Mouse (Mus musculus): ENCODE data around the gene Cox6a1. TPM values are rescaled to one million over a fixed set of nuclear protein-coding genes. Genes with fewer than 3 reads are reported as not detected.
A peak's percentile ranks its signal among the peaks of the same experiment; 100 is the strongest.

Gene Cox6a1
- polyA plus RNA-seq, 1 experiment from 2014 or later = 734 TPM

DNA sequence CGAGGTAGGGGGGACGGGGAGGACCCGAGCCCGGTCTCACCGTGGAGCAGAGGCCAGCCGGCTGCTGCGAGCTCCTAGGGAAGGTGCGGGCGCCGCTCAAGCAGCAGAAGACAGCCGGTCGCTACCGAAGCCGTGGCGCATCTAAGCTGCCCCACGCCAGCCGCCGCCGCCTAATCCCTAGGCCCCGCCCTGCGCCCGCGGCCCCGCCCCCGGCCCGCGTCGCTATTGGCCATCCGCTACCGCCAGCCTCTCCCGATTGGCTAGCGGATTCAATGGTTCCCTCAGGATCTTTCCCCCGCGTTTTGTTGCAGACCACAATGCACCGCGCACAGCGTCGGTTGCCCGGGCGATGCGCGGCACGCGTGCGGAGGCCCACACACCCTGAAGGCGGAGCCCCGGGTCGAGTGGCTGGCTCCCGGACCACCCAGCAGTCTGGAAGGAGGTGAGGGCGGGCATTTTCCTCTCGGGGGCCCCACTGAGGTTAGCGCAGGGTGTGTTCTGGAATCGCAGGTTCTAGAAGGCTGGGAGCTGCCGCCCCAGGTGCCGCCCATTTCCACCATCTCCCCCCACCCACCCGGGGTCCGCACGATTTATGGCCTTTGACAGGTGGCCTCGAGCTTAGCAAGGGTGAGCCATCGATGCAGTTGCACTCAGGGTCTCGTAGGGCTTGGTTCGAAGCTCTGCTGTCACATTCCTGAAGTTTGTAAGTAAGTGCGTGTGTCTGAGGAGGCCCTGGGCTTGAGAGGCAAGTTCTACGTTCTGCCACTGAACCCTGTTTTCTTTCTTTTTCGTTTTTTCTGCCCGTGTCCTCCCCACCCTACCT lies 47.8 kb downstream of the Cox6a1 start, which contains the start of gene Dynll1:
TSS of gene Dynll1 (minus strand) at position 208 of the 823 bp plus-strand sequence.
- peak within 1 kb of the TSS; percentile 89 for H3K9ac ChIP-seq (ENCODE audit: low read length)
- ATAC-seq (ENCODE audit: insufficient number of reproducible peaks, low FRiP score, low TSS enrichment, low read depth) = peak; percentile 98
- H3K27me3 ChIP-seq (ENCODE audit: control insufficient read depth, insufficient read depth, low read length) = no peaks in the 10 kb centered on the region
- no peaks in the 10 kb centered on the region for H3K9me3 ChIP-seq (ENCODE audit: control insufficient read depth, low read length)
- H3K4me2 ChIP-seq (ENCODE audit: low read depth, severe bottlenecking) = peak within 1 kb of the TSS; percentile 62
- H3K4me3 ChIP-seq (ENCODE audit: low read depth, low read length) = peak within 1 kb of the TSS; percentile 95
- DNase-seq (ENCODE audit: low spot score) = peak; percentile 100
- H3K36me3 ChIP-seq (ENCODE audit: control insufficient read depth, insufficient read depth, low read length) = peaks cover 11% of the 10 kb centered on the region; the same call in 1 of the 2 replicates
- 0 out of 2 replicates have a peak, but pooled peaks cover 7% of the 10 kb centered on the region for H3K4me1 ChIP-seq (ENCODE audit: control insufficient read depth, insufficient read depth, low read length)
- under 1% methylated on average over 60 of the region's 66 CpGs for WGBS
- H3K27ac ChIP-seq (replicated peaks; ENCODE audit: low read depth, low read length) = peak within 1 kb of the TSS; percentile 74

DNA sequence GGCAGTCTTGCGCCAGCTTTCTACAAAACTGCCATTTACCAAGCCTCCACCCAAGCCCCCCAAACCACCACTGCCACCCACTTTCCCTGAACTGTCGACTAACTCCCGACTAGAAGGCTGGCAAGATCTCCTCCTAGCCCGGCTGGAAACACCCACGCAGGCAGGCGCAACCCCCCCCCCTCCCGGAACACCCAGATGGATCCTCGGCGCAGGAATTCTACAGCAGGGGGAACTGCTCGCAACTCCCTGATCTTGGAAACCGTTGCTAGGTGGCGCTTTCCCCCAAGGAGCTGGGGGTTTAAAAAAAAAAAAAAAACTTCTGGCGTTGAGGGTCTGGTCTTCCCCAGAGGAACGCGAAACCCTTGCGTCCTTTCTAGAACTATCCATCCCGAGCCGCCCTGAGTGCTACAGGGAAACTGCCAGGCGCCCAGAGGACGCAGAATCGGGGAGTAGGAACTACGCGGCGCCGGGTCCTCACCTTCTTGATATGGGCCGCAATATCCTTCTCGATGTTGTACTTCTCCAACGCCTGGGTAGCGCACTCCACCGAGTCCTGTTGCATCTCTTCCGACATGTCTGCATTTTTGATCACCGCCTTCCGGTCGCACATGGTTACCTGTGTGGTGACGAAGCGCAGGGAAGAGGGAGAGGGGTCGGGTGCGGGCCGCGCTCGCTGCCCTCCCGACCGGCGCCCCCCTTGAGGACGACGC lies 48.6 kb downstream of the Cox6a1 start:
- Histone ChIP-seq H3K27me3 (ENCODE audit: control insufficient read depth, insufficient read depth, low read length) (no peaks in the 10 kb centered on the region), H3K27ac (replicated peaks; ENCODE audit: low read depth, low read length) (peak overlapping the region; percentile 74), H3K4me1 (ENCODE audit: control insufficient read depth, insufficient read depth, low read length) (0 out of 2 replicates have a peak, but pooled peaks cover 7% of the 10 kb centered on the region), H3K9ac (ENCODE audit: low read length) (peak overlapping the region; percentile 89), H3K4me3 (ENCODE audit: low read depth, low read length) (peak overlapping the region; percentile 95), H3K9me3 (ENCODE audit: control insufficient read depth, low read length) (no peaks in the 10 kb centered on the region), H3K36me3 (ENCODE audit: control insufficient read depth, insufficient read depth, low read length) (peaks cover 12% of the 10 kb centered on the region; the same call in 1 of the 2 replicates), H3K4me2 (ENCODE audit: low read depth, severe bottlenecking) (peak overlapping the region; percentile 62)
- under 1% methylated on average over 46 of the region's 46 CpGs for WGBS
- DNase-seq (ENCODE audit: low spot score) (peak; percentile 74), ATAC-seq (ENCODE audit: insufficient number of reproducible peaks, low FRiP score, low TSS enrichment, low read depth) (no peak)

DNA sequence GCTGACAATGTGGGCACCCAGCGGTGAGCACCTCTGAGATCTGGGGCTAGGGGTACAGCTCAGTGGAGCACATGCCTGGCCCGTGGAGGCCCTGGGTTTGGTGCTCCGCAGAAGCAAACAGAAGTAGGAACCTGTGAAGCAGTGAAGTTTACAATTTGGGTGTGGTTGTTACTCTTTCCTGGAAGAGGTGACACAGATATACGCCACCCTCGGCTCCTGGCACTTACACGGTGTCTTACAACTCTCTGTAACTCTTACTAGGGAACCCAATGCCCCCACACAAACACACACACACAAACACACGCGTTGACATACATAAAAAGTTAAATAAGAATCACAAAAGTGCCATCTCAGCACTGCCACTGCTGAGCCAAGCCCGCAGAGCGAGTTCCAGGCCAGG lies 52.4 kb downstream of the Cox6a1 start:
- no peak overlapping the region for H3K4me2 ChIP-seq (ENCODE audit: low read depth, severe bottlenecking)
- H3K36me3 ChIP-seq (ENCODE audit: control insufficient read depth, insufficient read depth, low read length) = peaks cover 14% of the 10 kb centered on the region; the same call in 1 of the 2 replicates
- DNase-seq (ENCODE audit: low spot score) (no peak), ATAC-seq (ENCODE audit: insufficient number of reproducible peaks, low FRiP score, low TSS enrichment, low read depth) (no peak)
- WGBS = 86% methylated on average over 10 of the region's 10 CpGs
- H3K9ac ChIP-seq (ENCODE audit: low read length) = no peak overlapping the region
- 0 out of 2 replicates have a peak, but pooled peaks cover 7% of the 10 kb centered on the region for H3K4me1 ChIP-seq (ENCODE audit: control insufficient read depth, insufficient read depth, low read length)
- no peaks in the 10 kb centered on the region for H3K27me3 ChIP-seq (ENCODE audit: control insufficient read depth, insufficient read depth, low read length)
- no peak overlapping the region for H3K27ac ChIP-seq (replicated peaks; ENCODE audit: low read depth, low read length)
- H3K9me3 ChIP-seq (ENCODE audit: control insufficient read depth, low read length) = no peaks in the 10 kb centered on the region
- H3K4me3 ChIP-seq (ENCODE audit: low read depth, low read length) = no peak overlapping the region

Other genes starting within 250 kb of the Cox6a1 start
- 41.5 and 49.3 TPM in 2 replicates for gene Acads, start 229.6 kb downstream of the Cox6a1 start, polyA plus RNA-seq (2014; fragmentation: Nextera tagmentation; extraction: Ambion mirVana)
- gene Unc119b, start 214.0 kb downstream of the Cox6a1 start, polyA plus RNA-seq (2014; fragmentation: Nextera tagmentation; extraction: Ambion mirVana) = 65.3 and 65.4 TPM in 2 replicates
- 51.5 and 58.8 TPM in 2 replicates for gene Mlec, start 190.8 kb downstream of the Cox6a1 start, polyA plus RNA-seq (2014; fragmentation: Nextera tagmentation; extraction: Ambion mirVana)
- gene Cabp1, start 154.6 kb downstream of the Cox6a1 start, polyA plus RNA-seq (2014; fragmentation: Nextera tagmentation; extraction: Ambion mirVana) = 1.2 and 1.9 TPM in 2 replicates
- gene Pop5, start 113.1 kb downstream of the Cox6a1 start, polyA plus RNA-seq (2014; fragmentation: Nextera tagmentation; extraction: Ambion mirVana) = 118 and 123 TPM in 2 replicates
- gene Rnf10, start 76.1 kb downstream of the Cox6a1 start, polyA plus RNA-seq (2014; fragmentation: Nextera tagmentation; extraction: Ambion mirVana) = 77.5 and 105 TPM in 2 replicates
- gene Coq5, start 69.3 kb downstream of the Cox6a1 start, polyA plus RNA-seq (2014; fragmentation: Nextera tagmentation; extraction: Ambion mirVana) = 51.4 and 54.6 TPM in 2 replicates
- 1,968 and 2,035 TPM in 2 replicates for gene Dynll1, start 48.0 kb downstream of the Cox6a1 start, polyA plus RNA-seq (2014; fragmentation: Nextera tagmentation; extraction: Ambion mirVana)
- 417 and 433 TPM in 2 replicates for gene Srsf9, start 21.8 kb downstream of the Cox6a1 start, polyA plus RNA-seq (2014; fragmentation: Nextera tagmentation; extraction: Ambion mirVana)
- 42.5 and 46.7 TPM in 2 replicates for gene Gatc, start 7.8 kb downstream of the Cox6a1 start, polyA plus RNA-seq (2014; fragmentation: Nextera tagmentation; extraction: Ambion mirVana)
- gene Triap1, start 7.8 kb downstream of the Cox6a1 start, polyA plus RNA-seq (2014; fragmentation: Nextera tagmentation; extraction: Ambion mirVana) = 59.8 and 64.4 TPM in 2 replicates
- gene Msi1, start 80.6 kb upstream of the Cox6a1 start, polyA plus RNA-seq (2014; fragmentation: Nextera tagmentation; extraction: Ambion mirVana) = 45.9 and 48.3 TPM in 2 replicates
- not detected in 2 replicates for gene Pla2g1b, start 117.3 kb upstream of the Cox6a1 start, polyA plus RNA-seq (2014; fragmentation: Nextera tagmentation; extraction: Ambion mirVana)
- 19.2 and 19.7 TPM in 2 replicates for gene Sirt4, start 135.7 kb upstream of the Cox6a1 start, polyA plus RNA-seq (2014; fragmentation: Nextera tagmentation; extraction: Ambion mirVana)
- gene Pxn, start 157.7 kb upstream of the Cox6a1 start, polyA plus RNA-seq (2014; fragmentation: Nextera tagmentation; extraction: Ambion mirVana) = 13.5 and 17.7 TPM in 2 replicates
- gene Rplp0, start 210.5 kb upstream of the Cox6a1 start, polyA plus RNA-seq (2014; fragmentation: Nextera tagmentation; extraction: Ambion mirVana) = 1,447 and 1,526 TPM in 2 replicates
- 39.6 and 44.5 TPM in 2 replicates for gene Gcn1l1, start 216.3 kb upstream of the Cox6a1 start, polyA plus RNA-seq (2014; fragmentation: Nextera tagmentation; extraction: Ambion mirVana)